Mouse (Mus musculus) olfactory bulb, adult 2 months (tissue): Measurements from ENCODE around the gene Clps. TPM values are rescaled to one million over a fixed set of nuclear protein-coding genes. Genes with fewer than 3 reads are reported as not detected.
"Not testable (repeated sequence)": the region's sequence is repeated elsewhere in the genome, so short reads cannot be mapped to it uniquely, and the experiment has no call there.

Experiments used
- H3K27ac ChIP-seq: fragments of 200-500 bp; 2 replicates; pipeline ENCODE4 v1.5.1; 2012; ENCODE audit warnings: low read depth, low read length; ENCODE audit not compliant: insufficient read depth
- H3K4me1 ChIP-seq: fragments of 200-500 bp; 2 replicates; pipeline ENCODE4 v1.6.1; 2012; ENCODE audit warnings: low read length; ENCODE audit not compliant: control insufficient read depth, insufficient read depth
- H3K4me3 ChIP-seq: fragments of 200-500 bp; 2 replicates; pipeline ENCODE4 v1.5.1; 2012; ENCODE audit warnings: mild to moderate bottlenecking, low read depth, low read length, moderate library complexity; ENCODE audit not compliant: insufficient read depth
- CTCF ChIP-seq: fragments of 200-500 bp; IDR thresholded peaks from 2 replicates; pipeline ENCODE4 v1.5.1; 2012; ENCODE audit warnings: low read depth, mild to moderate bottlenecking, low read length, moderate library complexity; ENCODE audit not compliant: insufficient read depth
- POLR2A ChIP-seq: fragments of 200-500 bp; IDR thresholded peaks from 2 replicates; pipeline ENCODE4 v1.6.1; 2012; ENCODE audit warnings: mild to moderate bottlenecking, low read depth, low read length, moderate library complexity; ENCODE audit not compliant: insufficient read depth
- whole genome bisulfite sequencing: fragments of 180-500 bp; shearing (Covaris S2); methylation state at CpG from one replicate; pipeline ENCODE4 v1.1.7; 2018; 5-methylcytosine and 5-hydroxymethylcytosine counted together
- polyA plus RNA-seq: library from polyadenylated mRNA; stranded (reverse); fragments of >200 nt; gene quantifications from 2 replicates; pipeline ENCODE4 v1.2.4, GENCODE M21; 2012; ENCODE audit warnings: low replicate concordance; ENCODE audit not compliant: missing spikeins, insufficient read depth, insufficient read length

Clps gene
- polyA plus RNA-seq, 1 experiment = not detected

GRCm38 (mm10) chr17:28557772-28558171, 2.8 kb downstream of the Clps start:
- Histone ChIP-seq H3K4me3 (no peak overlapping the region), H3K4me1 (peaks cover 7% of the 10 kb centered on the region), H3K27ac (no peak overlapping the region)
- TF ChIP-seq CTCF = no peak
- no peak for TF ChIP-seq POLR2A
- 80% methylated on average over 6 of the region's 6 CpGs for WGBS

DNA sequence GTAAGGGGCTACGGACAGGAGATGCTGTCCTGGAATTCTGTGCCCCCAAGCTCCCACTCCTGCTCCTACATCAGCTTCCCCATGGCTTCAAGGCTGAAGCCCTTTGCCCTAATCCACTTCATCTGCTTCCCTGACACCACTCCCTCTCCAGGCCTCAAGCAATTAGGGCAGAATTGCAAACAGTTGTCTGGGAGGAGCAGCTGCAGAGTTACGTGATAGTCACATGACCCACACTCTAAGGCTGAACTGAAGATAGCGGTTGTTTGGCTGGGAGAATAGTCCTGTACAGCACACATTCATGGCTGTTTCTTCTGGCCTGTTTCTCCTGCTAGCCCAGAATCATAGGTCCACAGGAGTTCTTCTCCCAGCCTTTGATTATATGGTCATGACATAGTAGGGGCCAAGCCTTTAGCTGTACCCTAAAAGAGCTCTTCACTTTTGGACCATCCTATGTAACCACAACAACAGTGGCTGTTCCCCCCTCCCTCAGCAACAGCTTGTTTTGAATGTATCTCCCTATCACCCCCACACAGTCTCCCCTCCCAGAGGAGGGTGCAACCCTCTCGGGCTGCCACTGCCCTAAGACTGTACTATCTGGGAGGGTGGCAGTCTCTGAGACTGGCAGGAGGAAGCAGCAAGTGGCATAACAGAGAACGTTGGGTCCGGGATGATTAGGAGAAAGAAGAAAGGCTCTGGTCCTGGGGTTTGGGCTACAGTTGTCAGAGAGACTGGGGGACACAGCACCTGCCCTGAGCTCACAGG, 3.8 kb downstream of the Clps start:
- Histone ChIP-seq H3K4me3 (no peak overlapping the region), H3K4me1 (peaks cover 7% of the 10 kb centered on the region), H3K27ac (no peak overlapping the region)
- 54% methylated on average over 6 of the region's 6 CpGs for WGBS
- TF ChIP-seq CTCF (no peak), POLR2A (no peak)

GRCm38 (mm10) chr17:28554021-28554420, 6.5 kb downstream of the Clps start:
- not testable (repeated sequence) for H3K4me1 ChIP-seq, H3K4me3 ChIP-seq, H3K27ac ChIP-seq
- 93% methylated on average over 4 of the region's 4 CpGs for WGBS

DNA sequence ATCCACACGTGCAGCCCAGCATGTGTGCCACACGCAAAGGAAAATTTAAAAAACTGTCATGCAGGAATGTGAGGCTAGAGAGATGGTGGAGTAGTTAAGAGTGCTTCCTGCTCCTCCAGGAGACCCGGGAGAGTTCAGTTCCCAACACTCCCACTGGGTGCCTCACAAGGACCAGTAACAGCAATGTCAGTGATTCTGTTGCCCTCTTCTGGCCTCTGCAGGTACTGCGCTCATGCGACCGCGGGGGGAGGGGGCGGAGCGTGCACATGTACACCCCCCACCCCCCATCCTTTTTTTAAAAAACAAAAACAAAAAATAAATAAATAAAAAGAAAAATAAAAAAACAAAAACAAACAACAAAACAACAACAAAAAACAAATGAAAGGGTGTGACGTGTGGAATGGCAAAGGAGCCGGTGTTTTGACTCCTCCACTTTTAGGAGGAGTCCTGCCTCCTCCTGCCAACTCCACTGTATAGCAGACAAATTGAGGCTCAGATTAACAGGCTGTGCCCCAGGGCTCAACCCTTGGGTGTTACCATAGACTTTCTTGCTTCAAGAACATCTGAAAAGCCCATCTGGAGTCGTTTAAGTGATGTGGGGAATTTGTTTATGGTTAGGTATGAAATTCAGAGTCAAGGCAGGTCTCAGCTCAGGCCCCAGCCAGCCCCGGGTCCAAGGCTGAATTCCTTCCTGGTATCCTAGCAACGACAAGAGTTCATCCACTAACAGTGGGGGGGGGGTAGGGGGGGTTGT, 7.3 kb downstream of the Clps start:
- Histone ChIP-seq H3K4me3 (no peak overlapping the region), H3K27ac (no peak overlapping the region), H3K4me1 (peaks cover 7% of the 10 kb centered on the region)
- 6% methylated on average over 14 of the region's 14 CpGs for WGBS
- TF ChIP-seq CTCF = peak; percentile 86
- TF ChIP-seq POLR2A = no peak

DNA sequence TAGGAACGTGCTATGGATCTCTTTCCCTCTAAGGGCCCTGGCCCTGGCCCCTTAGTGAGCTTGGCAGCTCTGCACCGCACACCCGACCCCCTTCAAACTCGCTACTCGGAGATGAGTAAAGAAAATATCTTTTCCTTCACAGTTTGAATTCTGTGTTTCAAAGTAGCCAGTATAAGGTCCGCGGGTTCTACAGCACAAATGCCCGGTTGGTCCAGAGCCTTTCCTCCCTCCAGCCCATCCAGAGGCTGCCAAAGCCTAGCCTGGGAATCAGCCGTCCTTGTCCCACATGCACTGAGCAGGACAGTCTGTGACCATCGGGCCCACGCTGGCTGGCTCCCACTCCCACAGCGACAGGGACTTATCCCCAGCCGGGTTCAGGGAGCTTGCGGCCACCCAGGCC, 11.5 kb downstream of the Clps start, which contains the start of gene Clpsl2:
Gene Clpsl2, plus strand, starts transcription at position 301 of the 400 bp plus-strand sequence.
- no peak within 1 kb of the TSS for H3K27ac ChIP-seq
- peaks cover 5% of the 10 kb centered on the region for H3K4me1 ChIP-seq
- H3K4me3 ChIP-seq = no peak within 1 kb of the TSS
- 77% methylated on average over 14 of the region's 14 CpGs for WGBS
- no peak for TF ChIP-seq POLR2A
- TF ChIP-seq CTCF = no peak

- TF ChIP-seq CTCF (no peak), POLR2A (no peak)
- H3K4me1 ChIP-seq = peaks cover 3% of the 10 kb centered on the region
- WGBS = 80% methylated on average over 11 of the region's 11 CpGs
- H3K4me3 ChIP-seq = no peak overlapping the region
- no peak overlapping the region for H3K27ac ChIP-seq
Measured at GRCm38 (mm10) chr17:28548550-28548949, 12.0 kb downstream of the Clps start.

GRCm38 (mm10) chr17:28546925-28547324, 13.6 kb downstream of the Clps start:
- Histone ChIP-seq H3K4me1 (no peaks in the 10 kb centered on the region), H3K27ac (no peak overlapping the region), H3K4me3 (no peak overlapping the region)
- WGBS = 87% methylated on average over 1 of the region's 1 CpGs
- TF ChIP-seq POLR2A (no peak), CTCF (no peak)

- Histone ChIP-seq H3K4me3 (no peak overlapping the region), H3K4me1 (no peaks in the 10 kb centered on the region), H3K27ac (no peak overlapping the region)
- 52% methylated on average over 12 of the region's 12 CpGs for WGBS
- TF ChIP-seq CTCF = no peak
- no peak for TF ChIP-seq POLR2A
Measured at GRCm38 (mm10) chr17:28537881-28538280, 22.7 kb downstream of the Clps start.

- H3K4me3 ChIP-seq = no peak overlapping the region
- no peaks in the 10 kb centered on the region for H3K4me1 ChIP-seq
- no peak for TF ChIP-seq CTCF
- TF ChIP-seq POLR2A = no peak
- H3K27ac ChIP-seq = no peak overlapping the region
- WGBS = 95% methylated on average over 13 of the region's 13 CpGs
Measured at GRCm38 (mm10) chr17:28533327-28533726, 27.2 kb downstream of the Clps start.
